Mouse (Mus musculus) stomach, postnatal 0 days (tissue): Measurements from ENCODE around the gene Olfr620.

Source experiments
- CTCF ChIP-seq: IDR thresholded peaks from 2 replicates; pipeline ENCODE4 v1.5.1; 2016; ENCODE audit warnings: antibody characterized with exemption, low read depth, mild to moderate bottlenecking, moderate library complexity
- EP300 ChIP-seq: optimal IDR thresholded peaks from 2 replicates; pipeline ENCODE3; 2016; ENCODE audit warnings: antibody characterized with exemption

DNA sequence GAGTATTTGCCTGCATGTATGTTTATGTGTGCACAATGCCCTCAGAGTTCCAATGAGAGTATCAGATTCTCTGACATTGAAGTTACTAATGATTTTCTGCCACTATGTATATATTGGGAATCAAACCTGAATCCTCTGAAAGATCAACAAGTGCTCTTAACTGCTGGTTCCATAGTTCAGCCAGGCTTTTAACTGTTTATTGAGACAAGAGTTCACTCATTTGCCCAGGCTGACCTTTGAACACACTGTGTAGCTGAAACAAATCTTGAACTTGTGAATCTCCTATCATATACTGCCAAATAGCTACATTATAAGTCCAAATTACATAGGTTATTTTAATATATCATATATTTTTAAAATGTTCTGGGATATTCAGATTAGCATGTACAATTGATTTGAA is 24.5 kb upstream of the Olfr620 start:
- TF ChIP-seq CTCF (no peak), EP300 (no peak)
